Mouse (Mus musculus): ENCODE results near the gene Dennd2d. TPM values are rescaled to one million over a fixed set of nuclear protein-coding genes. Genes with fewer than 3 reads are reported as not detected.

Dennd2d gene
- polyA plus RNA-seq (2012; ENCODE audit: insufficient read depth, insufficient read length, missing spikeins): 4.1 and 4.2 TPM in 2 replicates

DNA sequence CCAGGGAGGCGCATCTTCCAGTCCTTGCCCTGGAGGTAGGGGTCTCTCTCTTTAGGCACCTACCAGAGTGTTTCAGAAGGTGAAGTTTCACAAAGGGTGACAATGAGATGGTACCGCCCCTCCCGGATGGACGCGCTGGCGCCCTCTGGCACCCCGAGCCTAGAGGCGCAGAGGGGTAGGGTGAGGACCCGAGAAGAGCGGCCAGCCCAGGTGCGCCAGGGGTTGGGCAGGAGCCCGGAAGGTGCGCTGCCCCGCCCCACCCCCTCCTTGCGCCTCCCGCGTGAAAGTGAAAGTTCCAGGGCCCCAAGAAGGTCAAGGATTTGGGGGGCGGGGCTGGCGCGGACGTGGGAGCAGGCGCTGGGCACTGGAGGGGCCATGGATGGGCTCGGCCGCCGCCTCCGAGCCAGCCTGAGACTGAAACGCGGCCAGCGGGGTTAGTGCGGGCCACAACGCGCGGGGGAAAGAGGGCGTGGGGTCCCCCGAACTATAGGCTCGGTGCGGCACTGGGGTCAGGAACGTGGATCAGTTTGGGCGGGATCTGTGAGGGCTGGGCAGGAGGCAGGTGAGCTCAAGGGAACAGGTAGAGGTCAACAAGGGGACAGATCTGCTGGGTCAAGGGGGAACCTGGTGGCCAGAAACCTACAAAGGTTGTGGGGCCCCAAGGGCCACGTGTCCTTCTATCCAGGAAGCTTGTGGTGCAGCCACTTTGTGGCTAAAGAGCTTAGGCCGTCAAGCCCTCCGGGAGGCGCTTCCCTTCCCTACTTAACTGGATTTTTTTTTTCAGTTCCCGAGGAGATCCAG lies at the start of gene Dennd2d:
Gene Dennd2d (plus strand): TSS at position 125 of the 801 bp plus-strand sequence.
- Histone ChIP-seq H3K27ac (ENCODE audit: insufficient read depth, low read depth, low read length) (peak within 1 kb of the TSS; percentile 7), H3K4me1 (ENCODE audit: control insufficient read depth, insufficient read depth, low read length) (peaks cover 35% of the 10 kb centered on the region), H3K4me3 (ENCODE audit: insufficient read depth, low read length) (peak within 1 kb of the TSS; percentile 86)
- TF ChIP-seq POLR2A (IDR thresholded peaks at IDR 0.05; ENCODE audit: borderline replicate concordance, low read depth, low read length): no peak
- TF ChIP-seq CTCF (IDR thresholded peaks at IDR 0.05; ENCODE audit: low read depth, low read length): no peak

DNA sequence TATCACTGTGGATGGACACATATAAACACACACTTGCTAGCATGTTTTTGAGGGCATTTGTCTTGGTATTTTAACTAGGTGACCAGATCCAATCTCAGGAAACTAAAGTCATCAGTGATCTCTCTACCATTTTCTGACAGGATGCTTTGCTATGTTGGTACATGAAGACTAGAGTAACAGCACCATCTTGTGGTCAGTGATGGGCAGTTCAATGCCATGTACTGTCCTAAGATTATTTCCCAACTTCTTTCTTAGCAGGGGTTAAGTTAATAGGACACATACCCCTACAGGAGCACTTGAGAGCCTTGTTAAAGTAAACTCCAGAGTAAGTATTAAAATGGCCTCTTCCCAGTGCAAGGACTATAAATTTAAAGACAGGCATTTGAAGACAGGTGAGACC lies 33.6 kb upstream of the Dennd2d start:
- H3K4me3 ChIP-seq (ENCODE audit: insufficient read depth, low read length): no peak overlapping the region
- TF ChIP-seq CTCF (IDR thresholded peaks at IDR 0.05; ENCODE audit: low read depth, low read length) (no peak), POLR2A (IDR thresholded peaks at IDR 0.05; ENCODE audit: borderline replicate concordance, low read depth, low read length) (no peak)
- no peak overlapping the region for H3K27ac ChIP-seq (ENCODE audit: insufficient read depth, low read depth, low read length)
- H3K4me1 ChIP-seq (ENCODE audit: control insufficient read depth, insufficient read depth, low read length): no peaks in the 10 kb centered on the region

DNA sequence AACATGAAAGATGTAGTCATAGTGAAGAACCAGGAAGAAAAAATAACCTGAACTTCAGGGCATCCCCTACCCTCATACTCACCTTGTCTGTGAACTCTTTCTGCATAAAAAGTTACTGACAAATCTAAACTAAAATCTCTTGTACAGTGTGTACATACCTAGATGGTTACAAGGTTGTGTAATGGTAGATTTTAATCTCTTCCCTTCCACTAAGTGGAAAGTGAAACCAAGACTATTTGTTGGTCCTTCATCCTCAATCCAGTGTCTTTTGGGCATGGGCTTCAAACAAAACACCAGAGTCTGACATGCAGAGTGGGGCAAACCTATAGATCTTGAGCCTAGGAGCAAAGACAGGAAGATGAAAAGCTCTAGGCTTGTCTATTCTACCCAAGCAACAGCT lies 33.2 kb upstream of the Dennd2d start:
- Histone ChIP-seq H3K4me1 (ENCODE audit: control insufficient read depth, insufficient read depth, low read length) (no peaks in the 10 kb centered on the region), H3K27ac (ENCODE audit: insufficient read depth, low read depth, low read length) (no peak overlapping the region), H3K4me3 (ENCODE audit: insufficient read depth, low read length) (no peak overlapping the region)
- no peak for TF ChIP-seq CTCF (IDR thresholded peaks at IDR 0.05; ENCODE audit: low read depth, low read length)
- no peak for TF ChIP-seq POLR2A (IDR thresholded peaks at IDR 0.05; ENCODE audit: borderline replicate concordance, low read depth, low read length)

DNA sequence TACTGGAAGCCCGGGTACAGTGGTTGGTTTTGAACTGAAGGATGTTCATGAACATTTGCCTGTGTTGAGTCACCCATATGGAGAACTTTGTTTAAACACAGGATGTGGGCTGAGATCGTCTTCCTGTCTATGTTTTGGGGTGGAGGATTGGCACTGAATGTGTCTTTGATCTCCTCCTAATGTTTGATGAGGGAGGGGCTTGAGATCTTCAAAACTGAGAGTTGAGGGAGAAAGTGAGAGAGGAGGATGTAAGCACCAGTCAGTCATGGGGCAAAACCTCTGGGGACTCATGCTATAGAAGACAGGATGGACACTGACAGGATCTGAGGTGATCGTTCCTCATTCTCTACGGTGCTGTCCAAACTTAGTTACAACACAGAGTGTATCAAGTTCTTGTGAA lies 32.6 kb upstream of the Dennd2d start:
- Histone ChIP-seq H3K27ac (ENCODE audit: insufficient read depth, low read depth, low read length) (no peak overlapping the region), H3K4me3 (ENCODE audit: insufficient read depth, low read length) (no peak overlapping the region), H3K4me1 (ENCODE audit: control insufficient read depth, insufficient read depth, low read length) (no peaks in the 10 kb centered on the region)
- TF ChIP-seq POLR2A (IDR thresholded peaks at IDR 0.05; ENCODE audit: borderline replicate concordance, low read depth, low read length) (no peak), CTCF (IDR thresholded peaks at IDR 0.05; ENCODE audit: low read depth, low read length) (no peak)

DNA sequence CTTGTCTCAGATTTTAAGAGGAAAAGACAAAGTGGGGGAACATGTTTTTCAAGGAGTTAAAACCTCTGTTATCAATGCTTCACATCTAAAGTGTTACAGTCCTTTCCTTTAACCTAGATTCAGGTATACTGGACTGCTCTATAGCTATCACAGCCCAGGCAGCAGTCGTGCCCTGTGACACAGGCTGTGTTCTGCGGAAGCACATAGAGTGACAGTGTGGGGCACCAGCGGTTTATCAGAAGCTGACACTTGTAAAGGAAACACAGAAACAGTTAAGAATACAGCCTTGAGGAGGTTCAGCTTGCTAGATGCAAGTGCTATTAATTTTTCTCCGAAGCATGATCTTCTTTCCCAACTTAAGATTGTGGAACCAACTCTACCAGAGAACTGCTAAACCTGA lies 29.6 kb upstream of the Dennd2d start:
- no peaks in the 10 kb centered on the region for H3K4me1 ChIP-seq (ENCODE audit: control insufficient read depth, insufficient read depth, low read length)
- H3K4me3 ChIP-seq (ENCODE audit: insufficient read depth, low read length): no peak overlapping the region
- H3K27ac ChIP-seq (ENCODE audit: insufficient read depth, low read depth, low read length): no peak overlapping the region
- TF ChIP-seq POLR2A (IDR thresholded peaks at IDR 0.05; ENCODE audit: borderline replicate concordance, low read depth, low read length) (no peak), CTCF (IDR thresholded peaks at IDR 0.05; ENCODE audit: low read depth, low read length) (no peak)

DNA sequence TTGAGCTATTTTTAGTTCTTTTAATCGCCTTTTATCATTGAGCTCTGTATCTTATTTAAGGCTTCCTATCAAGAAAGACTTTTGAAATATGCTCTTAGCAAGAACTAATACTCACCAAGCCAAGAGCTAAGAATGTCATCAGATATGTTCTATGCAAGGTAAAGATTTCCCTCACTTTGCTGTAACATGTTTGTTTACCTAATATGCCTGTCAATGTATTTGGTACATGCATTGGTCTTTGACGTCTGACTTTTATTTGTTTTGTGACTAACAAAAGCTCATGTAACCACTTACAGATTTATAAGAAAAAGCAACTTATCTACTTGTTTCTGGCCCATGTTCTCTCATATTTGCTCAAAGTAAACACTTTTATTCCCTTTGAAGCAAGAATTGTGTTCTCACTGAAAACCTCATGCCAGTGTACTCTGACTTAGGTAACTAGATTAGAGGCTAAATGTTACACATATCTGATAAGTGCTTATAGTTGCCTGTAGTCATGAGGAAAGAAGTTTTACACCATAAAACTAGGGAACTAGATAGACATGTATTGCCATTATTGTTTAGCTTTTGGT lies 24.8 kb upstream of the Dennd2d start:
- H3K4me1 ChIP-seq (ENCODE audit: control insufficient read depth, insufficient read depth, low read length): peaks cover 5% of the 10 kb centered on the region
- no peak overlapping the region for H3K4me3 ChIP-seq (ENCODE audit: insufficient read depth, low read length)
- no peak overlapping the region for H3K27ac ChIP-seq (ENCODE audit: insufficient read depth, low read depth, low read length)
- TF ChIP-seq CTCF (IDR thresholded peaks at IDR 0.05; ENCODE audit: low read depth, low read length): no peak
- TF ChIP-seq POLR2A (IDR thresholded peaks at IDR 0.05; ENCODE audit: borderline replicate concordance, low read depth, low read length): no peak

DNA sequence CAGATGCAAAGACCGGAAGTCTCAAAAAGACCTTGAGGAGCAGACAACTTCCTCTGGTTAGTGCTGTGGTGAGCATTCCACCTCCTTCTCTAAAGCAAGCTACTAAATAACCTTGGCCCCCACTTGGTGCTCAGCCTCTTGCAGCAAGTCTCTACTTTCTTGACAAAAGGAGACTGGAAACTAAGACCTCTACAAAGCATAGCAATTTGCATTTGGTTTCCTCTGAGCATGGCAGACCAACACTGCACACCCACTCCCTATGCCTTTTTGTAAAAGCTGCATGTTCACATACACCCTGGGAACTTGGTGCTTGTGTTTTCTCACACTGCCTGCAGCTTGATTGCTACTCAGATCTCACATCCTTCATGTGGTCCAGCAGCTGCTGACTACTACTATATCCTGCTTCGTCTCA lies 20.1 kb upstream of the Dennd2d start:
- Histone ChIP-seq H3K4me1 (ENCODE audit: control insufficient read depth, insufficient read depth, low read length) (peaks cover 5% of the 10 kb centered on the region), H3K4me3 (ENCODE audit: insufficient read depth, low read length) (no peak overlapping the region), H3K27ac (ENCODE audit: insufficient read depth, low read depth, low read length) (no peak overlapping the region)
- TF ChIP-seq POLR2A (IDR thresholded peaks at IDR 0.05; ENCODE audit: borderline replicate concordance, low read depth, low read length): no peak
- TF ChIP-seq CTCF (IDR thresholded peaks at IDR 0.05; ENCODE audit: low read depth, low read length): no peak

DNA sequence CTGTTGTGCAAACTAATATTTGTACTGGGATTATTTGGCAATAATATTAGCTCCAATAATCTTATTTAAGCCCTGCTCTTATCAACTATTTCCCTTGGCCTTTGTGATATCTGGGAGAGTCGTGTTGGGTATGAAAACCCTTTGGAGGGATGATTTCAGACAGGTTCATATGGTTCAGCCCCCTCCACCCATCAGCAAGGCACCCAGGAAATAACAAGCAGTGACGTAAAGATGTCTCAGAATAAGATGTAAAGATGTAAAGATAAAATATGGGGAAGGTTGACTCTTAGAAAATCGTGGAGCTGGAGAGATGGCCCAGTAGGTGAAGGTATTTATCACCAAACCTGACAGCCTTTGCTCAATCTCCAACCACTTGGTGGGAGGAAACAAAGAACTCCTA lies 19.7 kb upstream of the Dennd2d start:
- Histone ChIP-seq H3K27ac (ENCODE audit: insufficient read depth, low read depth, low read length) (no peak overlapping the region), H3K4me3 (ENCODE audit: insufficient read depth, low read length) (no peak overlapping the region), H3K4me1 (ENCODE audit: control insufficient read depth, insufficient read depth, low read length) (peaks cover 5% of the 10 kb centered on the region)
- TF ChIP-seq POLR2A (IDR thresholded peaks at IDR 0.05; ENCODE audit: borderline replicate concordance, low read depth, low read length): no peak
- TF ChIP-seq CTCF (IDR thresholded peaks at IDR 0.05; ENCODE audit: low read depth, low read length): no peak

DNA sequence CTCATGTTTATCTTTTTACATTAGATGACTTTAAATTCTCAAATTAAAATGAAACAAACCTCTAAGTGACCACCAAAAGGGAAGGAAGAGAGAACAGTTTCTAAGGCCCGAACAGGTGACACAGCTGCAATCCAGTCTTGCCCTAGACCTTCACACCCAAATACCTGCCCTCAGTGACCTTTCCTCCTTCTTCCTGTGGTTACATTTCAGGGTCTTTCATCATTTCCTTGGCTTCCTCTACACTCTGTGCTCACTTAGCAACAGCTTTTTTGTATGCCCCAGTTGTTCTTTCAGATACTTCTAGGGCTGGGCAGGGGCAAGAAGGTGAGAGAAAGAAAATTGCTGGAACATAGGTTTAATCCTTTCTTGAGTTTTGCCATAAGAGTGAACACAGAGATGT lies 17.5 kb upstream of the Dennd2d start:
- H3K27ac ChIP-seq (ENCODE audit: insufficient read depth, low read depth, low read length): no peak overlapping the region

DNA sequence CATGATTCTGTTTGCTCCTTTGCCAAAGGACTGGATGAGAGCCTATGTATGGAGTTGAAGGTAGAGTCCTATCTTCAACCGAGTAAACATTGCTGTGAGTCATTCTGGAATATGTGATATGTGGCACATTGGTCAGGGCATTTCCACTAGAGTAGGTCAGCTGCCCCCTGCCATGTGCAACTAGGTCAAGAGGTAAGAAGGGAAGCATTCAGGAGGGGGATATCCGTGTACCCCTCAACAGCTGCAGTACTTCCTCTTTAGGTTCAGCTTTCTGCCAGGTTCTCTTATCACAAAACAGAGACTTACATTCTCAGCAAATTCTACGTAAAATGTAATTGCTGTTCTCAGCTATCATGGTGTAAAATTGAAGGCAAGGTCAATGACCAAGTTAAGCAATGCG lies 8.0 kb upstream of the Dennd2d start:
- Histone ChIP-seq H3K4me1 (ENCODE audit: control insufficient read depth, insufficient read depth, low read length) (peaks cover 4% of the 10 kb centered on the region), H3K4me3 (ENCODE audit: insufficient read depth, low read length) (no peak overlapping the region), H3K27ac (ENCODE audit: insufficient read depth, low read depth, low read length) (no peak overlapping the region)
- TF ChIP-seq POLR2A (IDR thresholded peaks at IDR 0.05; ENCODE audit: borderline replicate concordance, low read depth, low read length): no peak
- TF ChIP-seq CTCF (IDR thresholded peaks at IDR 0.05; ENCODE audit: low read depth, low read length): no peak

More for the DNA sequence above, 17.5 kb upstream of the Dennd2d start:
- Histone ChIP-seq H3K4me1 (ENCODE audit: control insufficient read depth, insufficient read depth, low read length) (peaks cover 5% of the 10 kb centered on the region), H3K4me3 (ENCODE audit: insufficient read depth, low read length) (no peak overlapping the region)
- no peak for TF ChIP-seq CTCF (IDR thresholded peaks at IDR 0.05; ENCODE audit: low read depth, low read length)
- no peak for TF ChIP-seq POLR2A (IDR thresholded peaks at IDR 0.05; ENCODE audit: borderline replicate concordance, low read depth, low read length)

Measured in bone marrow macrophage, adult 2 months (primary cell).